ENCODE assay signal across 8 mouse cellular contexts in the genomic region with DNA sequence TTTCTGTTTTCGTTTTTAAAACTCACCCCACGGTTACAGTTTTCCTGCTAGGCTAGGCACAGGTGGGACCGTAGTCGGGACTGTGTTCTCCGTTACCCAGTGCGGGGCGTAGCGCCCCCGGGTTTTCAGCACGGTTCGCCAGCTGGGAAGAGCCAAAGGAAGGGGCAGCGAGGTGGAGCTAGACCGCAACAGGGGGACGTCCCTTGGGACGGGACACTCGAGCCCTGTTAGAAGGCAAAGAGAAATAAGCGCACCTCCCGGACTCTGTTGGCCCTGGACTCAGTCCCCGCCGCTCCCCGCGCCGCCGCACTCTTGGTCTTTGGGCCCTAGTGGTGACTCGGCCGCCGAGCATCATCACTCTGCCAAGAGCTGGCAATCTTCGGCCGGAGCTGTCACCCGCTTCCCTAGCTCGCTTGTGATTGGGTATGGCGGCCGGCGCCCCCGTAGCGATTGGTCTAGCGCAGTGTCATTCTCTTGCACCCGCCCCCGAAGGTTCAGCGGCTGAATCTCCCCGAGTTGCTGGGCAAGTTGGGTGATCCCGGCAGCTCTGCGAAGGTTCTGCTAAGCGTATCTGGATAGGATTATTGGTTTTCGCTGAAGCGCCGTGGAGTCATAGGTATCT. TPM values are rescaled to one million over a fixed set of nuclear protein-coding genes. Genes with fewer than 3 reads are reported as not detected.
DNase-seq lines count a peak whose midpoint lies in the region; ATAC-seq and TF ChIP-seq lines count a peak whose summit lies in the region.

TSS of gene Slc46a3 (minus strand) at position 361 of the 622 bp plus-strand sequence.

- WGBS in heart, embryonic 10.5 days: under 1% methylated on average over 47 of the region's 47 CpGs
- WGBS in kidney, embryonic 15.5 days: under 1% methylated on average over 47 of the region's 47 CpGs

- TF ChIP-seq POLR2A in bone marrow macrophage, adult 2 months (IDR thresholded peaks at IDR 0.05; ENCODE audit: borderline replicate concordance, low read depth, low read length): no peak
- no peak for TF ChIP-seq POLR2A in embryonic fibroblast, embryonic 13.5 days (IDR thresholded peaks at IDR 0.05; ENCODE audit: low read depth, low read length)

- peak within 1 kb of the TSS; percentile 97 for H3K27ac ChIP-seq in bone marrow macrophage, adult 2 months (ENCODE audit: insufficient read depth, low read depth, low read length)
- H3K27ac ChIP-seq in embryonic fibroblast, embryonic 13.5 days (ENCODE audit: insufficient read depth, low read length): no peak within 1 kb of the TSS
- H3K27ac ChIP-seq in heart, embryonic 10.5 days: peak within 1 kb of the TSS; percentile 82
- no peak within 1 kb of the TSS for H3K27ac ChIP-seq in kidney, embryonic 15.5 days

- DNase-seq in A20 (ENCODE audit: low read depth, low spot score): peak; percentile 98
- peak; percentile 97 for DNase-seq in heart, embryonic 10.5 days (ENCODE audit: low spot score)
- peak; percentile 96 for DNase-seq in liver
- DNase-seq in spleen, postnatal 4 days (ENCODE audit: low spot score in 2 of 2): peak; percentile 94 to 97

- no peaks in the 10 kb centered on the region for H3K9me3 ChIP-seq in heart, embryonic 10.5 days
- H3K9me3 ChIP-seq in kidney, embryonic 15.5 days (replicated peaks): no peaks in the 10 kb centered on the region

- peaks cover 39% of the 10 kb centered on the region for H3K4me1 ChIP-seq in bone marrow macrophage, adult 2 months (ENCODE audit: control insufficient read depth, insufficient read depth, low read length)
- no peaks in the 10 kb centered on the region for H3K4me1 ChIP-seq in embryonic fibroblast, embryonic 13.5 days (ENCODE audit: control insufficient read depth, insufficient read depth, low read length)
- H3K4me1 ChIP-seq in heart, embryonic 10.5 days: peaks cover 24% of the 10 kb centered on the region
- H3K4me1 ChIP-seq in kidney, embryonic 15.5 days: peaks cover 18% of the 10 kb centered on the region

- peak within 1 kb of the TSS; percentile 94 for H3K4me2 ChIP-seq in kidney, embryonic 15.5 days

- peak within 1 kb of the TSS; percentile 77 for H3K4me3 ChIP-seq in bone marrow macrophage, adult 2 months (ENCODE audit: insufficient read depth, low read length)
- H3K4me3 ChIP-seq in embryonic fibroblast, embryonic 13.5 days (ENCODE audit: insufficient read depth, low read length): peak within 1 kb of the TSS; percentile 68
- H3K4me3 ChIP-seq in heart, embryonic 10.5 days: peak within 1 kb of the TSS; percentile 76
- H3K4me3 ChIP-seq in kidney, embryonic 15.5 days (replicated peaks): peak within 1 kb of the TSS; percentile 66

- no peaks in the 10 kb centered on the region for H3K36me3 ChIP-seq in heart, embryonic 10.5 days
- no peaks in the 10 kb centered on the region for H3K36me3 ChIP-seq in kidney, embryonic 15.5 days

- peak; percentile 99 for ATAC-seq in kidney, embryonic 15.5 days (replicated peaks; ENCODE audit: low FRiP score)
- ATAC-seq in monocyte, adult 5-6 weeks (replicated peaks; ENCODE audit: insufficient number of reproducible peaks, low FRiP score, low TSS enrichment, poor library complexity, severe bottlenecking): peak; percentile 92

- no peaks in the 10 kb centered on the region for H3K27me3 ChIP-seq in heart, embryonic 10.5 days (ENCODE audit: insufficient read depth, poor library complexity, severe bottlenecking)
- H3K27me3 ChIP-seq in kidney, embryonic 15.5 days: peaks cover 30% of the 10 kb centered on the region

- H3K9ac ChIP-seq in kidney, embryonic 15.5 days: peak within 1 kb of the TSS; percentile 45

- TF ChIP-seq CTCF in bone marrow macrophage, adult 2 months (IDR thresholded peaks at IDR 0.05; ENCODE audit: low read depth, low read length): no peak
- no peak for TF ChIP-seq CTCF in embryonic fibroblast, embryonic 13.5 days (IDR thresholded peaks at IDR 0.05; ENCODE audit: borderline replicate concordance, insufficient read depth, low read length)

RNA-seq across cellular contexts. Expression of gene Slc46a3, which starts in this region (rescaled TPM):
- 172 and 173 TPM in 2 replicates for polyA plus RNA-seq in bone marrow macrophage, adult 2 months (2012; ENCODE audit: insufficient read depth, insufficient read length, missing spikeins)
- polyA plus RNA-seq in embryonic fibroblast, embryonic 13.5 days (2011; ENCODE audit: insufficient read length, low read depth, missing spikeins): 0.58 and 2.1 TPM in 2 replicates
- 3.5 and 3.8 TPM in 2 replicates for polyA plus RNA-seq in heart, embryonic 10.5 days (2016; fragmentation: Nextera tagmentation; extraction: Ambion mirVana)
- 2.3 and 2.5 TPM in 2 replicates for polyA plus RNA-seq in kidney, embryonic 15.5 days (2015; fragmentation: Nextera tagmentation; extraction: Ambion mirVana)
- 62.3 to 109 TPM (median 79.3 TPM) in 3 replicates for total RNA-seq in monocyte, adult 5-6 weeks (2017)

Comparison
In these comparisons a context has a peak if more than half of its experiments do, and no peak if none do; other contexts are left out.
1. RNA of gene Slc46a3 (polyA plus RNA-seq): 172 to 173 TPM in bone marrow macrophage, adult 2 months; 3.5 to 3.8 TPM in heart, embryonic 10.5 days, 2.3 to 2.5 TPM in kidney, embryonic 15.5 days and 0.58 to 2.1 TPM in embryonic fibroblast, embryonic 13.5 days; every median in the first group is over 10 times any median in the second.
2. H3K27ac ChIP-seq: peak in bone marrow macrophage, adult 2 months (single experiment) and heart, embryonic 10.5 days (single experiment); none in embryonic fibroblast, embryonic 13.5 days (single experiment) and kidney, embryonic 15.5 days (single experiment).
3. Peak in every context shown above with its lines, with median percentiles within 50 percentile points of each other: DNase-seq and H3K4me3 ChIP-seq.